Mouse (Mus musculus) neural tube, embryonic 11.5 days (tissue): ENCODE results near the gene Hoxc4. TPM values are rescaled to one million over a fixed set of nuclear protein-coding genes. Genes with fewer than 3 reads are reported as not detected.

Experiments
- ATAC-seq: fragments of 200-750 bp; cut with Nextera tagmentation; 2 replicates; pipeline ENCODE4 v1.8.0; 2017; ENCODE audit warnings: moderate number of reproducible peaks, mild to moderate bottlenecking, moderate TSS enrichment, moderate library complexity; ENCODE audit not compliant: insufficient read depth, low FRiP score, low TSS enrichment
- DNase-seq: peaks from one replicate; pipeline ENCODE4 v3.0.0-alpha.2; 2015; ENCODE audit warnings: low spot score
- H3K27ac ChIP-seq: fragments of 300-500 bp; sonication (generic); 2 replicates; pipeline ENCODE4 v1.5.1; 2014; ENCODE audit warnings: low read depth, mild to moderate bottlenecking, low read length
- H3K27me3 ChIP-seq: fragments of 300-500 bp; sonication (generic); 2 replicates; pipeline ENCODE4 v1.6.1; 2014; ENCODE audit warnings: mild to moderate bottlenecking, low read length, mixed read lengths; ENCODE audit not compliant: control insufficient read depth, insufficient read depth
- H3K36me3 ChIP-seq: fragments of 300-500 bp; sonication (generic); 2 replicates; pipeline ENCODE4 v1.6.1; 2014; ENCODE audit warnings: mild to moderate bottlenecking, low read length, moderate library complexity, mixed read lengths; ENCODE audit not compliant: control insufficient read depth, insufficient read depth
- H3K4me1 ChIP-seq: fragments of 300-500 bp; sonication (generic); 2 replicates; pipeline ENCODE4 v1.6.1; 2014; ENCODE audit warnings: low read length, mixed read lengths; ENCODE audit not compliant: control insufficient read depth, insufficient read depth
- H3K4me2 ChIP-seq: fragments of 300-500 bp; sonication (generic); 2 replicates; pipeline ENCODE4 v1.6.1; 2014; ENCODE audit warnings: low read depth, mild to moderate bottlenecking, moderate library complexity
- H3K4me3 ChIP-seq: fragments of 300-500 bp; sonication (generic); 2 replicates; pipeline ENCODE4 v1.5.1; 2014; ENCODE audit warnings: low read depth, low read length
- H3K9ac ChIP-seq: fragments of 300-500 bp; sonication (generic); 2 replicates; pipeline ENCODE4 v1.6.1; 2014; ENCODE audit warnings: mild to moderate bottlenecking, low read length
- H3K9me3 ChIP-seq: fragments of 300-500 bp; sonication (generic); 2 replicates; pipeline ENCODE4 v1.6.1; 2016; ENCODE audit warnings: low read length; ENCODE audit not compliant: control insufficient read depth
- WGBS: fragments of 180-500 bp; shearing (Covaris S2); extraction: QIAGEN DNeasy Blood & Tissue Kit; methylation state at CpG from one replicate; pipeline ENCODE4 v1.1.7; 2014; 5-methylcytosine and 5-hydroxymethylcytosine counted together
- polyA plus RNA-seq: library from polyadenylated mRNA; unstranded; fragments of >200 nt; fragmentation: Nextera tagmentation; extraction: Ambion mirVana; gene quantifications from 2 replicates; pipeline ENCODE4 v1.2.1, GENCODE M21; 2014

The Hoxc4 gene
- polyA plus RNA-seq, 1 experiment from 2014 or later = 67.3 TPM

- H3K27ac ChIP-seq = peak overlapping the region; percentile 99
- no peaks in the 10 kb centered on the region for H3K9me3 ChIP-seq
- peaks cover 57% of the 10 kb centered on the region for H3K4me1 ChIP-seq
- no peaks in the 10 kb centered on the region for H3K36me3 ChIP-seq
- DNase-seq (peak; percentile 30), ATAC-seq (no peak)
- H3K4me3 ChIP-seq = peak overlapping the region; percentile 64
- H3K27me3 ChIP-seq = no peaks in the 10 kb centered on the region
- peak overlapping the region; percentile 99 for H3K4me2 ChIP-seq
- 0% methylated on average over 1 of the region's 1 CpGs for WGBS
- H3K9ac ChIP-seq = peak overlapping the region; percentile 95
Observed at GRCm38 (mm10) chr15:103042209-103042608, 23.5 kb downstream of the Hoxc4 start.

GRCm38 (mm10) chr15:103051670-103052069, 32.9 kb downstream of the Hoxc4 start:
- H3K4me2 ChIP-seq = no peak overlapping the region
- H3K9me3 ChIP-seq = no peaks in the 10 kb centered on the region
- DNase-seq = no peak
- H3K4me1 ChIP-seq = peaks cover 37% of the 10 kb centered on the region
- H3K4me3 ChIP-seq = no peak overlapping the region
- whole genome bisulfite sequencing = 74% methylated on average over 2 of the region's 2 CpGs
- no peaks in the 10 kb centered on the region; the same call in 1 of the 2 replicates for H3K36me3 ChIP-seq
- ATAC-seq = no peak
- no peak overlapping the region for H3K9ac ChIP-seq
- no peak overlapping the region for H3K27ac ChIP-seq
- H3K27me3 ChIP-seq = no peaks in the 10 kb centered on the region

- Histone ChIP-seq H3K9ac (no peak overlapping the region), H3K27ac (no peak overlapping the region), H3K4me2 (no peak overlapping the region), H3K36me3 (no peaks in the 10 kb centered on the region; the same call in 1 of the 2 replicates), H3K4me3 (no peak overlapping the region), H3K4me1 (peaks cover 48% of the 10 kb centered on the region), H3K9me3 (no peaks in the 10 kb centered on the region), H3K27me3 (no peaks in the 10 kb centered on the region)
- ATAC-seq (no peak), DNase-seq (no peak)
Observed at GRCm38 (mm10) chr15:103053210-103053609, 34.5 kb downstream of the Hoxc4 start.

GRCm38 (mm10) chr15:103056396-103056795, 37.7 kb downstream of the Hoxc4 start:
- Histone ChIP-seq H3K9me3 (no peaks in the 10 kb centered on the region), H3K9ac (peak overlapping the region; percentile 76), H3K4me3 (peak overlapping the region; percentile 37), H3K36me3 (no peaks in the 10 kb centered on the region; the same call in 1 of the 2 replicates), H3K4me1 (peaks cover 52% of the 10 kb centered on the region), H3K27me3 (no peaks in the 10 kb centered on the region), H3K27ac (peak overlapping the region; percentile 91), H3K4me2 (peak overlapping the region; percentile 74)
- ATAC-seq (no peak), DNase-seq (no peak)
- WGBS = 26% methylated on average over 2 of the region's 2 CpGs

DNA sequence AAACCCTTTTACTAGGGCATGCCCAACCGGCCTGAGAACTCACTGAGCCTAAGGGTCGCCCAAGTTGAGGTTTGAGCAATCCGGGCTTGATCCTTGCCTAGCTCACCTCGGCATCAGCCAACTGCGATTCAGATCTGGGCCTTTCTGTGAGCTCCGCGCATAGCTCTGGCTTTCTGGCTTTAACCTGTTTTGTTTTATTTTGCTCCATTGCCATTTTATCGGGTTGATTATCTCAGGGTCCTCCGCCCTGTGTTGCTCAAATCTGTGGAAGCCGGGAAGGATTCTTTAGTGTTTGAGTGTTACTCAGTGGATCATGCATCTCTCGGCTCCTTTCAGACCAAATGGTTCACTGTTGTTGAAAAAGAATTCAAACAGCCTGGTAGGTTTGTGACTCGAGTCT, 40.0 kb downstream of the Hoxc4 start:
- ATAC-seq = no peak
- DNase-seq = peak; percentile 54
- Histone ChIP-seq H3K9ac (peak overlapping the region; percentile 95), H3K9me3 (no peaks in the 10 kb centered on the region), H3K27me3 (no peaks in the 10 kb centered on the region), H3K4me3 (peak overlapping the region; percentile 56), H3K4me1 (peaks cover 62% of the 10 kb centered on the region), H3K27ac (peak overlapping the region; percentile 98), H3K36me3 (no peaks in the 10 kb centered on the region), H3K4me2 (peak overlapping the region; percentile 79)
- WGBS = 3% methylated on average over 12 of the region's 12 CpGs

DNA sequence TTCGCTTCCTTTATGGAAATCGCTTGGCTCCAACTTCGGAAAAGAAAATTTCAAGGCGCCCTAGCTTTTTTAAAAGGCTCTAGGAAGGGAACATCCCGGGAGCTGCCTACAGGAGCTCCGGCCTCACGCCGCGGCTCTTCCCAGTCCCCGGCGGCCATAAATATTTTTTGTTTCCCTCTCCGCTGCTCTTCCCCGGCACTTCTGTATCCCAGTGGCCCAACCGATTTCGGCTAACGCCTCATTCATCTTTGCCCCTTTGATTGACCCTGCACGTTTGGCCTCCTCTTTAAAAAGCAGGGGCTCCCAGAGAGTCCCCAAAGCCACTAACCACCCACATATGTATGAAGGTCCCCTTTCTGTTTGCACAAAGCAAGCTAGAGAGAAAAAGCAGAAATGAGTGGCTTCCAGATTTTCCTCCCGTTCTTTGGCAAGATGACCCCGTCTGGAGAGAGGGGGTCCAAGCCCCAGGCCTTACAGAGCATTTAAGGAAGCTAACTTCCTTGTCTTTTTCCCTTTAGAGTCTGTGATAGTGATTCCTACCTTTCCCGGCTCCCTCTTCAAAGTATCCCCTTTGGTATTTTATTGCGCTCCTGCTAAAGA, 40.8 kb downstream of the Hoxc4 start:
- no peaks in the 10 kb centered on the region for H3K36me3 ChIP-seq
- H3K9ac ChIP-seq = peak overlapping the region; percentile 95
- no peak for ATAC-seq
- DNase-seq = peak; percentile 47
- peak overlapping the region; percentile 98 for H3K27ac ChIP-seq
- WGBS = under 1% methylated on average over 21 of the region's 21 CpGs
- H3K9me3 ChIP-seq = no peaks in the 10 kb centered on the region
- peaks cover 64% of the 10 kb centered on the region for H3K4me1 ChIP-seq
- H3K4me2 ChIP-seq = peak overlapping the region; percentile 79
- H3K4me3 ChIP-seq = peak overlapping the region; percentile 56
- no peaks in the 10 kb centered on the region for H3K27me3 ChIP-seq

GRCm38 (mm10) chr15:103060021-103060340, 41.2 kb downstream of the Hoxc4 start:
- Histone ChIP-seq H3K9ac (peak overlapping the region; percentile 95), H3K4me2 (peak overlapping the region; percentile 79), H3K27me3 (no peaks in the 10 kb centered on the region), H3K36me3 (no peaks in the 10 kb centered on the region), H3K4me3 (peak overlapping the region; percentile 56), H3K27ac (peak overlapping the region; percentile 98), H3K4me1 (peaks cover 62% of the 10 kb centered on the region), H3K9me3 (no peaks in the 10 kb centered on the region)
- 3% methylated on average over 11 of the region's 11 CpGs for WGBS
- ATAC-seq = peak; percentile 24
- DNase-seq = no peak

DNA sequence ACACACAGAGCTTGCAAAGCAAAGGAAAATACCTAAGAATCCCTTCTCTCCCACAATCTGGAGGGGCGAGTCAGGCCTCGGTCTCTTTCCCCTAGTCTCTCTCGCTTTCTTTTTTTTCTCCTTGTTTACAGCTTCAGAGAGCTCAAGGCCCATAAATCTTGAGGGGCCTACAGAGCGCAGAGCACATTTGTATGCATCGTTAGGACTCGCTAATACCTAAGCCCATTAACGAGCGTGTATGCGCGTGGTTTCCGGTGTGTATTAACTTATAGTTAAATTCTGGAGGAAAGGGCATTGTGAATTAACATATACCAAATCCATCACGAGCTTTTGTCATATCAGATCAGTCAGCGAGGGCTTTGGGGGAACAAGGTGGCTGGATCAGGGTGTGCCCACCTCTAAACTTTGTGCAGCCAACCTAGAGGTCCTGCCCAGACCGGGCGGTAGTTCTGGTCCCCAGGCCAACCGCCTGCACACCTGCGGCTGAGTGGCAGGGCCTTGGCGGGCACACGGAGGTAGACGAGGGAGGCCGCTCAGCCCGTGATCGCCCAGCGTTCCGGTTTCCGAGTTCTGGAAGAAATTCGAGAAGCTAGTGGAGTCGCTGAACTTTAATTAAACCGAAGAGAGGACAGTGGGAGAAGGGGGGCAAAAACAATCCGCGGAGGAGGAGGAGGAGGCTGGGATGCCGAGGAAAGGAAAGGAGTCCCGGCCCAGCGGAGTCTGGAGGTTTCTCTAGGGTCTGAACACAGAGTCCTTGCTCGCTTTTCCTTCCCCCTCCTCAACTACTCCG, 41.8 kb downstream of the Hoxc4 start:
- ATAC-seq = peak; percentile 72
- H3K4me1 ChIP-seq = peaks cover 60% of the 10 kb centered on the region
- H3K4me3 ChIP-seq = peak overlapping the region; percentile 56
- DNase-seq = peak; percentile 80
- peak overlapping the region; percentile 95 for H3K9ac ChIP-seq
- under 1% methylated on average over 36 of the region's 36 CpGs for WGBS
- no peaks in the 10 kb centered on the region for H3K36me3 ChIP-seq
- no peaks in the 10 kb centered on the region for H3K27me3 ChIP-seq
- H3K4me2 ChIP-seq = peak overlapping the region; percentile 79
- no peaks in the 10 kb centered on the region for H3K9me3 ChIP-seq
- peak overlapping the region; percentile 98 for H3K27ac ChIP-seq
